Mouse (Mus musculus): ENCODE measurements around the gene Pald1.

GRCm38 (mm10) chr10:61304046-61304445 lies 79.3 kb downstream of the Pald1 start:
- TF ChIP-seq GATA1 (IDR thresholded peaks at IDR 0.05; ENCODE audit: low read length) = no peak
- no peak for TF ChIP-seq TAL1 (IDR thresholded peaks at IDR 0.05; ENCODE audit: low read length)
